Mouse (Mus musculus) frontal cortex, adult (tissue): ENCODE measurements around the gene Ralgps1.
A peak's percentile ranks its signal among the peaks of the same experiment; 100 is the strongest.

Experiments
- ATAC-seq: cut with Nextera tagmentation; 2 replicates; pipeline ENCODE4 v1.9.2; 2017; ENCODE audit warnings: mild to moderate bottlenecking, moderate library complexity, mixed read lengths; ENCODE audit not compliant: low TSS enrichment

Gene Ralgps1

DNA sequence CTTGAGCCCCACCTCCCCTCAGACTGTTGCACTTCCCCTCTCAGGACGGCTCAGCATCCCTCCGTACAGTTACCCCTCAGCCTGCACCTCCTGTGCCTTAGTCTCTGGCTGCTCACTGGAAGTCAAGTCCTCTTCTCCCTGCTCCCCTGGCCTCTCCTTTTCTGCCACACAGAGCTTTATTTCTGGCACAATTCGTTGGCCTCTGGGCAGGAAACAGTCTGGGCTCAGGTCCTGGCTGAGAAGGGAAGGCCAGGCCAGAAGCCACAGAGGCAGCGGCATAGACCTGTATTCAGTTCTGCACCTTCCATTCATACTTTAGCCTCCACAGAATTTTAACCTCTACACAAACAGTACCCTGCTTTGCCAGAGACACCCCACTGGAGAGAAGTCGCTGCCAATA lies 124.4 kb downstream of the Ralgps1 start:
- no peak for ATAC-seq

GRCm38 (mm10) chr2:33245350-33245749 lies 125.9 kb downstream of the Ralgps1 start:
- no peak for ATAC-seq

DNA sequence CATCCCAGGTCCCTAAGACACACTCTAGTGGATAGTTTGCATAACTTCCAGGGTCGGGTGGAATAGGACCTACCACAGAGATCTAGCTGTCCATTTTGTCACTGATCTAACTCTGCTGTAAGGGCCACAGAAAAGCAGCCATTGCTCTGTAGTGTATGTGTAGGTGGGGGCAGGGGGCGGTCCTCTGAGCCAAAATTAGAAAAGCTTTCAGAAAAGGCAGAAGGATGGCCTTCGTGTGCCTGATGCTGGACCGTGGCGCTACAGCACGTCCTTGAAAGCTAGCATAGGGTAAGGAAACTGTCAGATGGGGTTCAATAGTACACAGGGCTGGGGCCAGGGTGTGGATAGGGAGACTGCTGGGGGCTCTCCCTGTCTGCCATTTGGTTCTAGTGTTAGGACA lies 126.4 kb downstream of the Ralgps1 start:
- 0 out of 2 replicates have a peak, but pooled peaks have one; percentile 9 for ATAC-seq

GRCm38 (mm10) chr2:33237581-33237980 lies 133.7 kb downstream of the Ralgps1 start:
- ATAC-seq = no peak

- ATAC-seq = no peak
Measured at GRCm38 (mm10) chr2:33234848-33235247, 136.4 kb downstream of the Ralgps1 start.

DNA sequence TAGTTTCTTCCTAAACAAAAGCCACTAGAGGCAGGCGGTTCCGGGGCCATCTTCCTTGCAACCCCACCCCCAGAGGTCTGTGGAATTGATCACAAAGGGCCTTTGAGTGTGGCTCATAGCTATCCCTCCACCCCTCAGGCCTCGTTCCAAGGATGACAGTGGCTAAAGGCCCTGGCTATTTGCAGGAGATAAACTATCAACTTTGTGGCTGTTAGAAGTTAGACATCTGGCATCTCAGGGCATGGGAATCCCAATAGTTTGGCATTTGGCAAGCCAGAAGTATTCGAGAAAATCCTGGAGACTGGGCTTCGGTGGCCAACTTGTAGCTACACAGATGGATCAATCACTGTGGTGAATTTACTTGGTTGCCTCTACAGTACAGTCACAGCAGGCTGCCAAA lies 137.4 kb downstream of the Ralgps1 start:
- ATAC-seq = no peak

- no peak for ATAC-seq
Measured at GRCm38 (mm10) chr2:33232782-33233570, 138.3 kb downstream of the Ralgps1 start.

DNA sequence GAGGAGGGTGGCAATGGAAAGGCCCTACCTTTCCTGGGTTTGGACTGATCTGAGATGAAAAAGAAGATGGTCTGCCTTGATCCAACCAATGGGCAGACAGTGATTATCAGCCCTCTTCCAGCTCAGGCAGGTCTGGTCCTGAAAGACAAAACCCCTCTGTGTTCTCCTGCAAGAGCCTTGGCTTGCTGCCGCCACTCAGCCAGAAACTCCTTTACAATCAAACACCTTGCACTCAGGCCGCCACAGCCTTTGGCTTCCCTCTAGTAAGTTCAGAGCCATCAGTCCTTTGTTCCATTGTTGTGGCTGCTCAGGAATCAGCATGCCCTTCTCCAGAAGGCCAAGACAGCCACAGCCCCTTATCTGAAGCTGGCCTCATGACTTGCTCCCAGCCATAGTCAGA lies 139.5 kb downstream of the Ralgps1 start:
- no peak for ATAC-seq

DNA sequence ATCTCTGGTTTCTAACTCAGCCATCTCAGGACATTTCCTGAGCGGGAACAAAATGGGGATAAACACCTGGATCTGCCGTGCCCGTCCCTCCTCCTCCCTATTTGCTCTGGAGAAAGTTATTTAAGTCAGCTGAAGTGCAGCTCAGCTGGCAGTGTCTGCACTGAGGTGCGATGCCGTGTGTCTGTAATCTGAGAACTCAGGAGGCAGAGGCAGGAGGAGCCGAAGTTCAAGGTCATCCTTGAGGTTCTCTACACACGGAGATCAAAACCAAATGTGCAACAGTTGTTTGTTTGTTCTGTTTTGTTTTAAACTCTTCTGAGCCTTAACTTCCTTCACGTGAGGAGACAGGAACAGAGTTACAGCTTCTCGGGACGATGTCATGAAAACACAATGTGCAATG lies 140.6 kb downstream of the Ralgps1 start:
- ATAC-seq = no peak

GRCm38 (mm10) chr2:33228551-33228950 lies 142.7 kb downstream of the Ralgps1 start:
- no peak for ATAC-seq

GRCm38 (mm10) chr2:33228077-33228476 lies 143.2 kb downstream of the Ralgps1 start:
- ATAC-seq = no peak

- ATAC-seq = no peak
Measured at GRCm38 (mm10) chr2:33225921-33226320, 145.4 kb downstream of the Ralgps1 start.

DNA sequence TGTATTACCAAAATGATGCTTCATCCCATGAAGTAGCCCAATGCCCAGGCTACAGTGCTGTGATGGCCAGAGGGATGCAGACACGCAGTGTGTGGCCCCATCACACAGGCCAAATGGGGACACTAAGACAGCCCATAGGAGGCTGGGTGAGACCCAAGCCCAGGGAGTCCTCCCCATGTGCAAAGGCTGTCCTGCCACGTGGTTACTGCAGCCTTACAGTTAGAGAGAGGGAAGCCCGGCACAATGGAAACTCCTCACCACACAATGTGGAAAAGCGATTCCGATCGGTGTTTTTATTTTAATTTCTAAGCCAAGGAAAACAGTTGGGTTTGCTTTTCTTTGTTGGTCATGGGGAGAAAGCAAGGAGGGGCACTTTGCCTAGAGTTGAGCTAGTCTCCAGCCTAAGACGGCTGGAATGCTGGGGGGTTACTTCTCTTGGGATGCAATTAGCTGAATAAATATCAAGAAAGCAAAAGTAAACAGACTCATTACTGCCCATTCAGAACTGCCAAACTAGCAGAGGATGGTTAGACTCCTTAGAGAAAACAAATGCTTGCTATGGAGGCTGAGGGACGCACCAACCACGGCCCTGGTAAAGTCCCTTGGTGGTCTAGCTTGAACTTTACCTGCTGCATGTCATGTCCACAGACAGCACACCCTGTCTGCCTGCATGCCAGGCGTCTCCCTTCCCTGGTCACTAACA lies 147.5 kb downstream of the Ralgps1 start:
- ATAC-seq = no peak

- ATAC-seq = no peak
Measured at GRCm38 (mm10) chr2:33222480-33222879, 148.8 kb downstream of the Ralgps1 start.

GRCm38 (mm10) chr2:33221339-33221900 lies 149.9 kb downstream of the Ralgps1 start:
- ATAC-seq = peak; percentile 67

DNA sequence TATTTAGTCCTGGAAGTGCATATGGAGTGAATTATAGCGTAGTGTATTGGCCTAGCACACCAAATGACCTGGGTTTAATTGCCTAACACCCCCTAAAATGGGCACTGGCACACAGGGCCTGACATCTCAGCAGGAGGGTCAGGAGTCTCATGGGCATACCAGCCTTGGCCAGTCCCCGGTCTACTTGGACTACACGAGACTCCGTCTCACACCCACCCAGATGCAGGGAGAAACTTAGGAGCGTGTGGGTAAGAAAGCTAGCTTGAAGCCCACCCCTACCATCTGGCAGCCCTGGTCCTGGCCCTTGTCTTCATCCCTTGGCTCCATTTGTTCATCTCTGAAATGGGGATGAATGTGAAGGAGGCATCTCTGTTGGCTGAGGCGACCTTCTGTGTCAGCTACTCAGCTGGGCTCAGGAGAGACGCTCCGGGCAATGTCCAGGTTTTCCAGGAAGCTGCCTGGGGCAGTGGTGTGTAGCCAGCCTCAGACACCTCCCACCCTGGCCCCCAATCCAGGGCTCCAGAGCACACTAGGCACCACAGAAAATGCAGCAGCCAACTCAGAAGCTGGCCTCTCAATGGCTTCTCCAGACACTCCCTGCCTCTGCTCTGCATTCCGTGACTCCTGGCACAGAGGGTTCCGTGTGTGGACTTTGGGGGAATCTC lies 150.5 kb downstream of the Ralgps1 start:
- ATAC-seq = peak; percentile 8

DNA sequence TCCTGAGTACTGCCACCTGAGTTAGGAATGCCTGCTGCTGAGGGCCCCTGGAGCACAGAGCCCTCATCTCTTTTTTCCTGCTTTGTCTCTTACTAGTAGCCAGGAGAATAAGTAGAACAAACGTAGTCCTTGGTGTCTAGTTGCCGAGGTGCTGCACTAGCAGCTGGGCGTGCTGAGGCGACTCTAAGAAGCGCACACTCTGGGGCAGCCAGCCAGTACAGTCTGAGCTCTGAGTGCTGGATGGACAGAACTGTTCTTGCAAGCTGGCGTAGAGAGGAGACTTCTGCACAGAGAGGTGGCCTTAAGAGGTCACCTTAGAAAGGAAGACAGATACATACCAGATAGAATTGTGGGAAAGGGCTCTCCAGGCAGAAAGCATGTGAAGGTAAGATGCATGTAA lies 151.0 kb downstream of the Ralgps1 start:
- ATAC-seq = peak; percentile 18; the same call in 1 of the 2 replicates

GRCm38 (mm10) chr2:33219637-33220036 lies 151.6 kb downstream of the Ralgps1 start:
- no peak for ATAC-seq

DNA sequence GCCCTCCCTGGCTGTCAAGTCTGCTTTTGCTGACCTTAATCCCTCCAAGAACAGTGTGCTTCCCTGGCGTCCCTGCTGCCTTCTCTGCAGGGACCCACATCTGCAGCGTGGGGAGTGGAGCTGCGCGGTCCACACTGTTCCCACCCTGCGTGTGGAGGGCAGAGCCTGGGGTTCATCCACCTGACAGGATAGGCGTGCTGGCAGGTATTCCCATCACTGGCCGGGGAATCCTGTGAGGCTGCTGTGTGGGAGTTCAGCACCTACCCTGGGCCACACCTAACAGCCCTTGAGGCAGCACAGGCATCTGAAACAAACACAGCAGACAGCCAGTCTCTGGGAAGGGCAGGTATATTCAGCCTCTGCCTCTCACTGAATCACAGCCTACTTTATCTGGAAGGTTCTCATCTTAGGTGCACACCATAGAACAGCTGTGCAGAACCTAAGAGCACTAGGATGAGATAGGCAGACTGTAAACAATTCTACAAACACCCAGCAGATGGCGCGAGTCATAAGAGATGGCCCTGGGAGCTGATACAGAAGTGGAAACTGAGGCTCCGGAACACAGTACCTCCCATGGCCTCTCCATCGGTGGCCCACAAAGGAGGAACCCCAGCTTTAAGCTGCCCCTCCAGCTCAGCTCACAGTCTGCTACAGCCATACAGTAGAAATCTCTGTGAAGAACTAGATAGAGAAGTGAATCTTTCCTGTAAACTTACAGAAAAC lies 152.2 kb downstream of the Ralgps1 start:
- no peak for ATAC-seq

DNA sequence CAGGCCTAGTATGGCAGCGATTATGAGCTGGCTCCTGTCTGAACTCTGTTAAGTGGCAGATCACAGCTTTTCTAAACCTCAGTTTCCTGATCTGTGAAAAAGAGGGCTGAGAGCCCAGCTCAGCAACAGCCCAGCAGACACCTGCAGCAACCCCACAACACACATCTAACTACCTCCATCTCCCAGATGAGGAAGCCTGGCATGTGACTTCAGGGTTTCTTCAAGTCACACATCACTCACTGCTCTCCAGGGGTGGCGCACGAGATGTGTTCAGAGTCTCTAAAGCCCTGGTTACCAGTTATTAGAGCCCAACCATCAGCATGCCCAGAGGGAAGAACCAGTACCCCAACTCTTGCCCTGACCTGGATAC lies 153.9 kb downstream of the Ralgps1 start:
- no peak for ATAC-seq

GRCm38 (mm10) chr2:33216645-33217424 lies 154.5 kb downstream of the Ralgps1 start:
- ATAC-seq = no peak
